ENCODE assay signal across 19 mouse cellular contexts in genomic region chr4:65671585-65672184, GRCm38 (mm10).
DNase-seq lines count a peak whose midpoint lies in the region; ATAC-seq and TF ChIP-seq lines count a peak whose summit lies in the region.
"Had no signal": no experiment of that assay in that cellular context is flagged by ENCODE, and none has a peak within 500 bp of the region (broad histone marks: within the 10 kb centered on the region; RNA-seq: fewer than 3 reads in every experiment).

No protein-coding gene starts in this region.

- peak overlapping the region; percentile 60 for H3K27ac ChIP-seq in heart, embryonic 15.5 days
- peak overlapping the region; percentile 42; the same call in 1 of the 2 replicates for H3K27ac ChIP-seq in lung, embryonic 14.5 days (ENCODE audit: low read depth)
- H3K27ac ChIP-seq in intestine, embryonic 15.5 days = 0 out of 2 replicates have a peak overlapping the region, but pooled peaks have one; percentile 36
- peak overlapping the region; percentile 44; the same call in 1 of the 2 replicates for H3K27ac ChIP-seq in stomach, embryonic 15.5 days
- H3K27ac ChIP-seq: gastrocnemius, adult 2 months; heart, embryonic 10.5 days; hindbrain, postnatal 0 days; kidney, postnatal 0 days; neural tube, embryonic 15.5 days had no signal

- H3K9me3 ChIP-seq in heart, embryonic 15.5 days (replicated peaks) = no peaks in the 10 kb centered on the region
- H3K9me3 ChIP-seq in lung, embryonic 14.5 days (ENCODE audit: low read depth, low read length) = no peaks in the 10 kb centered on the region
- no peaks in the 10 kb centered on the region for H3K9me3 ChIP-seq in intestine, embryonic 15.5 days
- H3K9me3 ChIP-seq in stomach, embryonic 15.5 days = no peaks in the 10 kb centered on the region
- H3K9me3 ChIP-seq: heart, embryonic 10.5 days; neural tube, embryonic 15.5 days had no signal

- TF ChIP-seq CTCF in lung, embryonic 14.5 days (IDR thresholded peaks at IDR 0.05; ENCODE audit: low read depth) = no peak

- no peak overlapping the region for H3K4me2 ChIP-seq in heart, embryonic 15.5 days
- H3K4me2 ChIP-seq in lung, embryonic 14.5 days = no peak overlapping the region
- H3K4me2 ChIP-seq in intestine, embryonic 15.5 days (replicated peaks) = no peak overlapping the region
- no peak overlapping the region for H3K4me2 ChIP-seq in stomach, embryonic 15.5 days
- H3K4me2 ChIP-seq: liver, embryonic 11.5 days; midbrain, embryonic 11.5 days; neural tube, embryonic 15.5 days had no signal

- ATAC-seq in heart, embryonic 15.5 days (replicated peaks; ENCODE audit: insufficient number of reproducible peaks, insufficient read depth, low FRiP score, low read depth) = peak; percentile 55; the same call in 1 of the 2 replicates
- ATAC-seq in lung, embryonic 14.5 days (ENCODE audit: insufficient read depth) = peak; percentile 92
- ATAC-seq in intestine, embryonic 15.5 days = no peak; the same call in 1 of the 2 replicates
- peak; percentile 31; the same call in 1 of the 2 replicates for ATAC-seq in stomach, embryonic 15.5 days (ENCODE audit: insufficient read depth, low FRiP score, low read depth)
- ATAC-seq: hindbrain, postnatal 0 days; liver, postnatal 0 days had no signal

- H3K27me3 ChIP-seq in heart, embryonic 15.5 days = no peaks in the 10 kb centered on the region
- no peaks in the 10 kb centered on the region for H3K27me3 ChIP-seq in lung, embryonic 14.5 days (ENCODE audit: insufficient read depth, low read length)
- H3K27me3 ChIP-seq in intestine, embryonic 15.5 days (replicated peaks) = no peaks in the 10 kb centered on the region
- H3K27me3 ChIP-seq in stomach, embryonic 15.5 days (replicated peaks) = no peaks in the 10 kb centered on the region
- H3K27me3 ChIP-seq: neural tube, embryonic 15.5 days had no signal

- H3K36me3 ChIP-seq in heart, embryonic 15.5 days = no peaks in the 10 kb centered on the region
- H3K36me3 ChIP-seq in lung, embryonic 14.5 days (ENCODE audit: insufficient read depth) = no peaks in the 10 kb centered on the region
- no peaks in the 10 kb centered on the region for H3K36me3 ChIP-seq in intestine, embryonic 15.5 days
- no peaks in the 10 kb centered on the region for H3K36me3 ChIP-seq in stomach, embryonic 15.5 days
- H3K36me3 ChIP-seq: heart, embryonic 10.5 days; neural tube, embryonic 15.5 days had no signal

- H3K4me1 ChIP-seq in heart, embryonic 15.5 days (replicated peaks) = peaks cover 12% of the 10 kb centered on the region
- no peaks in the 10 kb centered on the region for H3K4me1 ChIP-seq in lung, embryonic 14.5 days (ENCODE audit: insufficient read depth)
- no peaks in the 10 kb centered on the region for H3K4me1 ChIP-seq in intestine, embryonic 15.5 days (replicated peaks)
- H3K4me1 ChIP-seq in stomach, embryonic 15.5 days = no peaks in the 10 kb centered on the region
- H3K4me1 ChIP-seq: heart, embryonic 10.5 days; neural tube, embryonic 15.5 days had no signal

- WGBS in heart, embryonic 15.5 days = 27% methylated on average over 6 of the region's 6 CpGs
- 25% methylated on average over 6 of the region's 6 CpGs for WGBS in lung, embryonic 14.5 days
- 36% methylated on average over 6 of the region's 6 CpGs for WGBS in intestine, embryonic 15.5 days
- WGBS in stomach, embryonic 15.5 days = 33% methylated on average over 6 of the region's 6 CpGs

- H3K4me3 ChIP-seq in heart, embryonic 15.5 days = no peak overlapping the region
- H3K4me3 ChIP-seq in lung, embryonic 14.5 days (ENCODE audit: low read depth, low read length) = no peak overlapping the region
- H3K4me3 ChIP-seq in intestine, embryonic 15.5 days (replicated peaks) = no peak overlapping the region
- no peak overlapping the region for H3K4me3 ChIP-seq in stomach, embryonic 15.5 days (replicated peaks)
- H3K4me3 ChIP-seq: gastrocnemius, adult 2 months; heart, embryonic 10.5 days; neural tube, embryonic 15.5 days had no signal

- intact Hi-C loops in heart, postnatal 14 days (cut with DNase I) = no loop called here

- H3K9ac ChIP-seq in heart, embryonic 15.5 days = no peak overlapping the region
- H3K9ac ChIP-seq in lung, embryonic 14.5 days = no peak overlapping the region
- no peak overlapping the region for H3K9ac ChIP-seq in intestine, embryonic 15.5 days
- no peak overlapping the region for H3K9ac ChIP-seq in stomach, embryonic 15.5 days
- H3K9ac ChIP-seq: liver, postnatal 0 days; neural tube, embryonic 15.5 days had no signal

- DNase-seq in heart, postnatal 14 days = no peak
- peak; percentile 92 for DNase-seq in lung, embryonic 14.5 days
- DNase-seq in lung, adult 18-20 months = no peak
- no peak for DNase-seq in kidney, postnatal 4 days
- DNase-seq: adrenal gland, adult 2 months; cerebellum, adult 11-12 months; cerebellum, postnatal 10 days; gastrocnemius, adult 2 months; kidney, adult 2 months; liver, postnatal 0 days had no signal
